Comparison of ENCODE assay signal across 11 mouse cellular contexts in the genomic region with DNA sequence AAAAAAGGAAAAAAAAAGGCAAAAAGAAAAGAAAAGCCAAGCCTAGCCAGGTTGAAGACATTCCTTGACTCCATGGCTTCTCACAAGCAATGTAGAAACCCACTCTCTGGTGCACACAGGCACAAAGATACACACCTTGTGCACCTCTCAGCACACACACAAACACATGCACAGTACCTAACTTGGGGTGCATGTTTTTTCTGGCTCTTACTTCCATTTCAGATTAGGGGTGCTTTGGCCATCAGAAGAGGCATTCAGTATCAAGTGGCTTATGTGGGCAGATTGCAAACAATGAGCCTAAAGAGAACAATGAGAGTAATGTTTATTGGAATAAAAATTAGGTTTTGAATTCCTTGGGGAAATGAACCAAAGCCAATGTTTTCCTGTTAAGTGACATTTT.
A peak's percentile ranks its signal among the peaks of the same experiment; 100 is the strongest.
DNase-seq lines count a peak whose midpoint lies in the region; ATAC-seq and TF ChIP-seq lines count a peak whose summit lies in the region.
"Had no signal": no experiment of that assay in that cellular context is flagged by ENCODE, and none has a peak within 500 bp of the region (broad histone marks: within the 10 kb centered on the region; RNA-seq: fewer than 3 reads in every experiment).

No protein-coding gene starts in this region.

- no peaks in the 10 kb centered on the region for H3K4me1 ChIP-seq in kidney, postnatal 0 days (replicated peaks; ENCODE audit: insufficient read depth, low read length)
- H3K4me1 ChIP-seq in forebrain, embryonic 12.5 days = peaks cover 21% of the 10 kb centered on the region
- peaks cover 14% of the 10 kb centered on the region for H3K4me1 ChIP-seq in hindbrain, embryonic 15.5 days (replicated peaks)
- 0 out of 2 replicates have a peak, but pooled peaks cover 3% of the 10 kb centered on the region for H3K4me1 ChIP-seq in neural tube, embryonic 12.5 days

- H3K9me3 ChIP-seq in kidney, postnatal 0 days (replicated peaks; ENCODE audit: low read length) = no peaks in the 10 kb centered on the region
- H3K9me3 ChIP-seq in forebrain, embryonic 12.5 days = no peaks in the 10 kb centered on the region
- H3K9me3 ChIP-seq in hindbrain, embryonic 15.5 days = no peaks in the 10 kb centered on the region
- H3K9me3 ChIP-seq in neural tube, embryonic 12.5 days = no peaks in the 10 kb centered on the region

- no peaks in the 10 kb centered on the region for H3K27me3 ChIP-seq in kidney, postnatal 0 days (ENCODE audit: insufficient read depth, low read length)
- no peaks in the 10 kb centered on the region for H3K27me3 ChIP-seq in forebrain, embryonic 12.5 days
- H3K27me3 ChIP-seq in hindbrain, embryonic 15.5 days = no peaks in the 10 kb centered on the region
- no peaks in the 10 kb centered on the region for H3K27me3 ChIP-seq in neural tube, embryonic 12.5 days (replicated peaks)

- H3K27ac ChIP-seq in kidney, postnatal 0 days = no peak overlapping the region
- peak overlapping the region; percentile 78; the same call in 1 of the 2 replicates for H3K27ac ChIP-seq in forebrain, embryonic 12.5 days
- H3K27ac ChIP-seq in hindbrain, embryonic 15.5 days (replicated peaks) = peak overlapping the region; percentile 80
- H3K27ac ChIP-seq in neural tube, embryonic 12.5 days = no peak overlapping the region

- no peak overlapping the region for H3K4me3 ChIP-seq in kidney, postnatal 0 days (replicated peaks; ENCODE audit: low read depth, low read length)
- H3K4me3 ChIP-seq in forebrain, embryonic 12.5 days (replicated peaks) = peak overlapping the region; percentile 39
- H3K4me3 ChIP-seq in hindbrain, embryonic 15.5 days = peak overlapping the region; percentile 45
- H3K4me3 ChIP-seq in neural tube, embryonic 12.5 days = no peak overlapping the region
- H3K4me3 ChIP-seq: erythroblast, embryonic 14.5 days had no signal

- H3K9ac ChIP-seq in kidney, postnatal 0 days (ENCODE audit: low read depth, low read length) = no peak overlapping the region
- H3K9ac ChIP-seq in forebrain, embryonic 12.5 days = no peak overlapping the region
- 0 out of 2 replicates have a peak overlapping the region, but pooled peaks have one; percentile 54 for H3K9ac ChIP-seq in hindbrain, embryonic 15.5 days
- H3K9ac ChIP-seq in neural tube, embryonic 12.5 days = peak overlapping the region; percentile 57; the same call in 1 of the 2 replicates

- H3K36me3 ChIP-seq in kidney, postnatal 0 days (ENCODE audit: insufficient read depth, low read length) = no peaks in the 10 kb centered on the region
- H3K36me3 ChIP-seq in forebrain, embryonic 12.5 days (replicated peaks) = no peaks in the 10 kb centered on the region
- no peaks in the 10 kb centered on the region for H3K36me3 ChIP-seq in hindbrain, embryonic 15.5 days
- H3K36me3 ChIP-seq in neural tube, embryonic 12.5 days = no peaks in the 10 kb centered on the region

- peak; percentile 10 for DNase-seq in kidney, postnatal 0 days (ENCODE audit: low spot score)
- DNase-seq in kidney, postnatal 4 days = no peak
- DNase-seq in layer of hippocampus, postnatal 36 days = no peak
- DNase-seq in c-Kit-positive CD71-positive TER-119-positive erythroid progenitor cells, embryonic 14.5 days (ENCODE audit: low spot score) = no peak
- DNase-seq: adrenal gland, adult 8-10 months; cerebellum, adult 9-11 months; lung, adult 2 months had no signal

- no peak for TF ChIP-seq CTCF in kidney, postnatal 0 days (IDR thresholded peaks at IDR 0.05; ENCODE audit: low read depth)

- H3K4me2 ChIP-seq in kidney, postnatal 0 days (ENCODE audit: low read length) = no peak overlapping the region
- peak overlapping the region; percentile 65 for H3K4me2 ChIP-seq in forebrain, embryonic 12.5 days
- peak overlapping the region; percentile 74 for H3K4me2 ChIP-seq in hindbrain, embryonic 15.5 days
- peak overlapping the region; percentile 74 for H3K4me2 ChIP-seq in neural tube, embryonic 12.5 days (replicated peaks)

- ATAC-seq in kidney, postnatal 0 days (replicated peaks; ENCODE audit: low FRiP score, low read depth) = no peak
- ATAC-seq in forebrain, embryonic 12.5 days (ENCODE audit: low FRiP score) = peak; percentile 22; the same call in 1 of the 2 replicates
- 0 out of 2 replicates have a peak, but pooled peaks have one; percentile 38 for ATAC-seq in hindbrain, embryonic 15.5 days (ENCODE audit: low FRiP score, low read depth)
- ATAC-seq in neural tube, embryonic 12.5 days (ENCODE audit: low FRiP score, low read depth) = 0 out of 2 replicates have a peak, but pooled peaks have one; percentile 31

Comparison
In these comparisons a context has a peak if more than half of its experiments do, and no peak if none do; other contexts are left out.
1. H3K27ac ChIP-seq: peak in forebrain, embryonic 12.5 days (single experiment) and hindbrain, embryonic 15.5 days (single experiment); none in kidney, postnatal 0 days (single experiment) and neural tube, embryonic 12.5 days (single experiment).
2. H3K4me3 ChIP-seq: peak in forebrain, embryonic 12.5 days (single experiment) and hindbrain, embryonic 15.5 days (single experiment); none in kidney, postnatal 0 days (single experiment) and neural tube, embryonic 12.5 days (single experiment).
3. H3K9ac ChIP-seq: peak in hindbrain, embryonic 15.5 days (single experiment) and neural tube, embryonic 12.5 days (single experiment); none in kidney, postnatal 0 days (single experiment) and forebrain, embryonic 12.5 days (single experiment).